Mouse (Mus musculus): Measurements from ENCODE around the gene Flt3l. TPM values are rescaled to one million over a fixed set of nuclear protein-coding genes. Genes with fewer than 3 reads are reported as not detected.
"Not testable (repeated sequence)": the region's sequence is repeated elsewhere in the genome, so short reads cannot be mapped to it uniquely, and the experiment has no call there.

Gene Flt3l
- polyA plus RNA-seq, 1 experiment: 1.6 TPM

DNA sequence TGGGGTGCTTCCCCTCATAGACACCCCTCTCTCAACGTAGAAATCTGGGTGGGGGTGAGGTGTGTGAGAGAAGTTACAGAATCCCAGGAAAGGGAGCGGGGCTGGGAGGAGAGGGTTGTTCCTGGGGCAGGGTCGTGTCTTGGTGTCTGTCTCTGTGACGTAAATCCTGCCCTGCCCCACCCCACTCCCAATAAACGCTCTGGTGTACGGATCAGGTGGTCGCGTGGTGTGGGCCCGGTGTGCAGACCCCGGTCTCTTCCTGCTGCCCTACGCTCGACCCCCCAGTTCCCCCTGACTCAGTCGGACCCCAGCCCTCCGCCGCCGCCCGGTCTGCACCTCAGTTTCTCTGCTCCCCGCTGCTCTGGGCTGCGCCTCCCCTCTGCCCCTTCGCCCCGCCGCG lies 39.7 kb upstream of the Flt3l start:
- TF ChIP-seq MYOD1 (IDR thresholded peaks at IDR 0.05; ENCODE audit: control insufficient read depth, insufficient read length, low read depth): no peak
- TF ChIP-seq CTCF (IDR thresholded peaks at IDR 0.05; ENCODE audit: control insufficient read depth, insufficient read depth, insufficient read length): no peak
- TF ChIP-seq FOSL1 (IDR thresholded peaks at IDR 0.05; ENCODE audit: insufficient read depth, low read length, poor library complexity, severe bottlenecking): no peak
- TF ChIP-seq USF1 (IDR thresholded peaks at IDR 0.05; ENCODE audit: low read depth): no peak
- Histone ChIP-seq H3K79me2 (ENCODE audit: control insufficient read depth, insufficient read depth) (no peaks in the 10 kb centered on the region), H3K4me3 (ENCODE audit: insufficient read depth, poor library complexity, severe bottlenecking) (no peak overlapping the region), H3K36me3 (ENCODE audit: control insufficient read depth, insufficient read depth) (no peaks in the 10 kb centered on the region), H3K27me3 (ENCODE audit: control insufficient read depth, insufficient read depth, insufficient read length) (peaks cover 59% of the 10 kb centered on the region), H3K79me3 (ENCODE audit: low read depth) (no peaks in the 10 kb centered on the region), H3ac (ENCODE audit: control insufficient read depth, insufficient read length, low read depth) (no peak overlapping the region)

- Histone ChIP-seq H3K79me3 (ENCODE audit: low read depth) (no peaks in the 10 kb centered on the region), H3ac (ENCODE audit: control insufficient read depth, insufficient read length, low read depth) (no peak overlapping the region), H3K79me2 (ENCODE audit: control insufficient read depth, insufficient read depth) (no peaks in the 10 kb centered on the region), H3K4me3 (ENCODE audit: insufficient read depth, poor library complexity, severe bottlenecking) (no peak overlapping the region), H3K36me3 (ENCODE audit: control insufficient read depth, insufficient read depth) (no peaks in the 10 kb centered on the region), H3K27me3 (ENCODE audit: control insufficient read depth, insufficient read depth, insufficient read length) (peaks cover 54% of the 10 kb centered on the region)
- TF ChIP-seq CEBPB (IDR thresholded peaks at IDR 0.05; ENCODE audit: low read depth) (no peak), MYOG (IDR thresholded peaks at IDR 0.05; ENCODE audit: control insufficient read depth, extremely low read depth, insufficient read length) (no peak), MYOD1 (IDR thresholded peaks at IDR 0.05; ENCODE audit: control insufficient read depth, insufficient read length, low read depth) (no peak), MAX (IDR thresholded peaks at IDR 0.05) (no peak), FOSL1 (IDR thresholded peaks at IDR 0.05; ENCODE audit: insufficient read depth, low read length, poor library complexity, severe bottlenecking) (no peak), USF1 (IDR thresholded peaks at IDR 0.05; ENCODE audit: low read depth) (no peak), CTCF (IDR thresholded peaks at IDR 0.05; ENCODE audit: control insufficient read depth, insufficient read depth, insufficient read length) (no peak)
Observed at GRCm38 (mm10) chr7:45175398-45175797, 39.2 kb upstream of the Flt3l start.

GRCm38 (mm10) chr7:45174567-45175280 lies 38.5 kb upstream of the Flt3l start:
- no peaks in the 10 kb centered on the region for H3K79me3 ChIP-seq (ENCODE audit: low read depth)
- H3K27me3 ChIP-seq (ENCODE audit: control insufficient read depth, insufficient read depth, insufficient read length): peaks cover 51% of the 10 kb centered on the region
- TF ChIP-seq MAX (IDR thresholded peaks at IDR 0.05): no peak
- TF ChIP-seq MYOG (IDR thresholded peaks at IDR 0.05; ENCODE audit: control insufficient read depth, extremely low read depth, insufficient read length): no peak
- no peak for TF ChIP-seq CTCF (IDR thresholded peaks at IDR 0.05; ENCODE audit: control insufficient read depth, insufficient read depth, insufficient read length)
- no peak for TF ChIP-seq MYOD1 (IDR thresholded peaks at IDR 0.05; ENCODE audit: control insufficient read depth, insufficient read length, low read depth)
- TF ChIP-seq USF1 (IDR thresholded peaks at IDR 0.05; ENCODE audit: low read depth): no peak
- no peak for TF ChIP-seq FOSL1 (IDR thresholded peaks at IDR 0.05; ENCODE audit: insufficient read depth, low read length, poor library complexity, severe bottlenecking)
- no peak for TF ChIP-seq CEBPB (IDR thresholded peaks at IDR 0.05; ENCODE audit: low read depth)
- H3K36me3 ChIP-seq (ENCODE audit: control insufficient read depth, insufficient read depth): no peaks in the 10 kb centered on the region
- H3ac ChIP-seq (ENCODE audit: control insufficient read depth, insufficient read length, low read depth): no peak overlapping the region
- no peak overlapping the region for H3K4me3 ChIP-seq (ENCODE audit: insufficient read depth, poor library complexity, severe bottlenecking)
- H3K79me2 ChIP-seq (ENCODE audit: control insufficient read depth, insufficient read depth): no peaks in the 10 kb centered on the region

DNA sequence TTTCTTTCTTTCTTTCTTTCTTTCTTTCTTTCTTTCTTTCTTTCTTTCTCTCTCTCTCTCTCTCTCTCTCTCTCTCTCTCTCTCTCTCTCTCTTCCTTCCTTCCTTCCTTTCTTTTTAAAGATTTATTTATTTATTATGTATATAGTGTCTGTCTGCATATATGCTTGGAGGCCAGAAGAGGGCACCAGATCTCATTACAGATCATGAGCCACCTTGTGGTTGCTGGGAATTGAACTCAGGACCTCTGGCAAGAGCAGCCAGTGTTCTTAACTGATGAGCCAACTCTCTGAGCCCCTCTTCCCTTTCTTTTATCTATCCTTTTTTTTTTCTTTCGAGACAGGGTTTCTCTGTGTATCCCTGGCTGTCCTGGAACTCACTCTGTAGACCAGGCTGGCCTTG lies 37.5 kb upstream of the Flt3l start:
- H3K4me3 ChIP-seq (ENCODE audit: insufficient read depth, poor library complexity, severe bottlenecking); H3K36me3 ChIP-seq (ENCODE audit: control insufficient read depth, insufficient read depth); H3ac ChIP-seq (ENCODE audit: control insufficient read depth, insufficient read length, low read depth); H3K79me2 ChIP-seq (ENCODE audit: control insufficient read depth, insufficient read depth); H3K79me3 ChIP-seq (ENCODE audit: low read depth): not testable (repeated sequence)
- peaks cover 50% of the 10 kb centered on the region for H3K27me3 ChIP-seq (ENCODE audit: control insufficient read depth, insufficient read depth, insufficient read length)

GRCm38 (mm10) chr7:45172974-45173373 lies 36.7 kb upstream of the Flt3l start:
- Histone ChIP-seq H3ac (ENCODE audit: control insufficient read depth, insufficient read length, low read depth) (no peak overlapping the region), H3K79me3 (ENCODE audit: low read depth) (no peaks in the 10 kb centered on the region), H3K79me2 (ENCODE audit: control insufficient read depth, insufficient read depth) (no peaks in the 10 kb centered on the region), H3K4me3 (ENCODE audit: insufficient read depth, poor library complexity, severe bottlenecking) (no peak overlapping the region), H3K36me3 (ENCODE audit: control insufficient read depth, insufficient read depth) (no peaks in the 10 kb centered on the region), H3K27me3 (ENCODE audit: control insufficient read depth, insufficient read depth, insufficient read length) (peaks cover 55% of the 10 kb centered on the region)
- TF ChIP-seq CTCF (IDR thresholded peaks at IDR 0.05; ENCODE audit: control insufficient read depth, insufficient read depth, insufficient read length): no peak
- TF ChIP-seq CEBPB (IDR thresholded peaks at IDR 0.05; ENCODE audit: low read depth): no peak
- TF ChIP-seq USF1 (IDR thresholded peaks at IDR 0.05; ENCODE audit: low read depth): no peak
- no peak for TF ChIP-seq MAX (IDR thresholded peaks at IDR 0.05)
- no peak for TF ChIP-seq MYOG (IDR thresholded peaks at IDR 0.05; ENCODE audit: control insufficient read depth, extremely low read depth, insufficient read length)
- no peak for TF ChIP-seq FOSL1 (IDR thresholded peaks at IDR 0.05; ENCODE audit: insufficient read depth, low read length, poor library complexity, severe bottlenecking)
- TF ChIP-seq MYOD1 (IDR thresholded peaks at IDR 0.05; ENCODE audit: control insufficient read depth, insufficient read length, low read depth): no peak

- H3K79me3 ChIP-seq (ENCODE audit: low read depth): no peaks in the 10 kb centered on the region
- peaks cover 47% of the 10 kb centered on the region for H3K27me3 ChIP-seq (ENCODE audit: control insufficient read depth, insufficient read depth, insufficient read length)
- no peaks in the 10 kb centered on the region for H3K36me3 ChIP-seq (ENCODE audit: control insufficient read depth, insufficient read depth)
- no peaks in the 10 kb centered on the region for H3K79me2 ChIP-seq (ENCODE audit: control insufficient read depth, insufficient read depth)
- TF ChIP-seq USF1 (IDR thresholded peaks at IDR 0.05; ENCODE audit: low read depth): no peak
- no peak for TF ChIP-seq MYOD1 (IDR thresholded peaks at IDR 0.05; ENCODE audit: control insufficient read depth, insufficient read length, low read depth)
- TF ChIP-seq FOSL1 (IDR thresholded peaks at IDR 0.05; ENCODE audit: insufficient read depth, low read length, poor library complexity, severe bottlenecking): no peak
- no peak for TF ChIP-seq MYOG (IDR thresholded peaks at IDR 0.05; ENCODE audit: control insufficient read depth, extremely low read depth, insufficient read length)
- no peak for TF ChIP-seq CTCF (IDR thresholded peaks at IDR 0.05; ENCODE audit: control insufficient read depth, insufficient read depth, insufficient read length)
- no peak for TF ChIP-seq MAX (IDR thresholded peaks at IDR 0.05)
- TF ChIP-seq CEBPB (IDR thresholded peaks at IDR 0.05; ENCODE audit: low read depth): no peak
- no peak overlapping the region for H3ac ChIP-seq (ENCODE audit: control insufficient read depth, insufficient read length, low read depth)
- no peak overlapping the region for H3K4me3 ChIP-seq (ENCODE audit: insufficient read depth, poor library complexity, severe bottlenecking)
Observed at GRCm38 (mm10) chr7:45169495-45169894, 33.3 kb upstream of the Flt3l start.
